Mouse (Mus musculus) olfactory bulb, adult 2 months (tissue): ENCODE data around the gene Hsd11b1.

Experiments used
- CTCF ChIP-seq: fragments of 200-500 bp; IDR thresholded peaks from 2 replicates; pipeline ENCODE4 v1.5.1; 2012; ENCODE audit warnings: low read depth, mild to moderate bottlenecking, low read length, moderate library complexity; ENCODE audit not compliant: insufficient read depth
- POLR2A ChIP-seq: fragments of 200-500 bp; IDR thresholded peaks from 2 replicates; pipeline ENCODE4 v1.6.1; 2012; ENCODE audit warnings: mild to moderate bottlenecking, low read depth, low read length, moderate library complexity; ENCODE audit not compliant: insufficient read depth

- TF ChIP-seq CTCF (no peak), POLR2A (no peak)
These were observed 29.2 kb upstream of the Hsd11b1 start for GRCm38 (mm10) chr1:193293039-193293438.
